Mouse (Mus musculus): ENCODE data around the gene Ccdc57.

GRCm38 (mm10) chr11:120965587-120965986 lies 32.9 kb upstream of the Ccdc57 start:
- no peak for TF ChIP-seq EP300 (IDR thresholded peaks at IDR 0.05; ENCODE audit: low read depth)
- no peak for TF ChIP-seq CTCF (IDR thresholded peaks at IDR 0.05; ENCODE audit: low read depth)
